Mouse (Mus musculus): Measurements from ENCODE around the gene Mapk12.

Gene Mapk12

GRCm38 (mm10) chr15:89138531-89138930, 2.0 kb downstream of the Mapk12 start:
- DNase-seq (ENCODE audit: low spot score in 2 of 2) = no peak

GRCm38 (mm10) chr15:89138046-89138405, 2.5 kb downstream of the Mapk12 start:
- DNase-seq (ENCODE audit: low spot score in 2 of 2) = no peak

- DNase-seq (ENCODE audit: low spot score in 2 of 2) = no peak
Observed at GRCm38 (mm10) chr15:89137378-89138045, 3.0 kb downstream of the Mapk12 start.

- DNase-seq (ENCODE audit: low spot score in 2 of 2) = no peak
Observed at GRCm38 (mm10) chr15:89136461-89137155, 3.9 kb downstream of the Mapk12 start.

- DNase-seq (ENCODE audit: low spot score in 2 of 2) = no peak
Observed at GRCm38 (mm10) chr15:89131316-89131715, 9.2 kb downstream of the Mapk12 start.

GRCm38 (mm10) chr15:89130245-89130644, 10.3 kb downstream of the Mapk12 start:
- DNase-seq (ENCODE audit: low spot score in 2 of 2) = no peak

- peak; percentile 70 to 75 for DNase-seq (ENCODE audit: low spot score in 2 of 2)
Observed at GRCm38 (mm10) chr15:89128382-89129350, 11.8 kb downstream of the Mapk12 start, which contains the start of gene Hdac10. Gene Hdac10 (minus strand): TSS chr15:89128700.

GRCm38 (mm10) chr15:89127364-89127940, 13.1 kb downstream of the Mapk12 start:
- no peak for DNase-seq (ENCODE audit: low spot score in 2 of 2)

GRCm38 (mm10) chr15:89126622-89127021, 13.9 kb downstream of the Mapk12 start:
- no peak for DNase-seq (ENCODE audit: low spot score in 2 of 2)

- DNase-seq (ENCODE audit: low spot score in 2 of 2) = no peak
Observed at GRCm38 (mm10) chr15:89125351-89125750, 15.2 kb downstream of the Mapk12 start.

- no peak for DNase-seq (ENCODE audit: low spot score in 2 of 2)
Observed at GRCm38 (mm10) chr15:89124312-89124711, 16.2 kb downstream of the Mapk12 start.

GRCm38 (mm10) chr15:89123595-89123994, 16.9 kb downstream of the Mapk12 start:
- DNase-seq (ENCODE audit: low spot score in 2 of 2) = peak; percentile 55 to 62

- DNase-seq (ENCODE audit: low spot score in 2 of 2) = peak; percentile 92 to 96
Observed at GRCm38 (mm10) chr15:89122649-89123366, 17.7 kb downstream of the Mapk12 start, which contains the start of gene Tubgcp6. Gene Tubgcp6 (minus strand): TSS chr15:89123112.

GRCm38 (mm10) chr15:89118007-89118406, 22.5 kb downstream of the Mapk12 start:
- DNase-seq (ENCODE audit: low spot score in 2 of 2) = no peak

GRCm38 (mm10) chr15:89110147-89110546, 30.4 kb downstream of the Mapk12 start:
- no peak for DNase-seq (ENCODE audit: low spot score in 2 of 2)

GRCm38 (mm10) chr15:89106976-89107375, 33.5 kb downstream of the Mapk12 start:
- DNase-seq (ENCODE audit: low spot score in 2 of 2) = no peak

- DNase-seq (ENCODE audit: low spot score in 2 of 2) = no peak
Observed at GRCm38 (mm10) chr15:89106073-89106472, 34.4 kb downstream of the Mapk12 start.

GRCm38 (mm10) chr15:89104425-89104824, 36.1 kb downstream of the Mapk12 start:
- no peak for DNase-seq (ENCODE audit: low spot score in 2 of 2)

- no peak for DNase-seq (ENCODE audit: low spot score in 2 of 2)
Observed at GRCm38 (mm10) chr15:89103921-89104320, 36.6 kb downstream of the Mapk12 start.

- DNase-seq (ENCODE audit: low spot score in 2 of 2) = no peak
Observed at GRCm38 (mm10) chr15:89102646-89103045, 37.9 kb downstream of the Mapk12 start.

- DNase-seq (ENCODE audit: low spot score in 2 of 2) = no peak
Observed at GRCm38 (mm10) chr15:89100823-89101222, 39.7 kb downstream of the Mapk12 start.
